Mouse (Mus musculus): ENCODE data around the gene Lama5. TPM values are rescaled to one million over a fixed set of nuclear protein-coding genes. Genes with fewer than 3 reads are reported as not detected.
"Not testable (repeated sequence)": the region's sequence is repeated elsewhere in the genome, so short reads cannot be mapped to it uniquely, and the experiment has no call there.

Gene Lama5
- polyA plus RNA-seq, 1 experiment from 2014 or later = 48.6 TPM

DNA sequence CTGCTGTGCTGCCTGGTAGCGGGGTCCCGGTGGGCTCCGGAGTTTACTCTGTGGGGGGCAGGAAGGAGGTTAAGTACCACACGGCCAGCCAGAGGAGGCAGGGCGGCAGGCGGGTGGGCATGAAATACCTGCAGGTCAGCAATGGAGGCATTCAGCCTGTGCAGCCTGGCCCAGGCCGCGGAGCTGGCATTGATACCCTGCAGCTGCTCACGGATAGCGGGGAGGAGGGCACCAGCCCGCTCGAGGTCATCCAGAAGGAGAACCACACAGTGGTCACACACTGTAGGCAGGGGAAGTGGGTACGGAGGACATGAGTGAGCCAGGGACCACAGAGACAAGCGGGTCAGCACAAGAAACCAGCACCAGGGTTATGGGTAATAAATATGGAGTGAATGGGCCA, 40.0 kb downstream of the Lama5 start:
- Histone ChIP-seq H3K4me3 (replicated peaks; ENCODE audit: low read depth, low read length) (no peak overlapping the region), H3K9me3 (replicated peaks; ENCODE audit: low read length) (no peaks in the 10 kb centered on the region), H3K27me3 (ENCODE audit: insufficient read depth, low read length) (no peaks in the 10 kb centered on the region), H3K9ac (ENCODE audit: low read depth, low read length) (no peak overlapping the region), H3K4me1 (replicated peaks; ENCODE audit: insufficient read depth, low read length) (no peaks in the 10 kb centered on the region), H3K4me2 (ENCODE audit: low read length) (no peak overlapping the region), H3K36me3 (ENCODE audit: insufficient read depth, low read length) (peaks cover 36% of the 10 kb centered on the region), H3K27ac (no peak overlapping the region)
- no peak for ATAC-seq (replicated peaks; ENCODE audit: low FRiP score, low read depth)
- DNase-seq (ENCODE audit: low spot score) = peak; percentile 16
- WGBS = 67% methylated on average over 14 of the region's 14 CpGs
- TF ChIP-seq CTCF (IDR thresholded peaks at IDR 0.05; ENCODE audit: low read depth) = no peak

DNA sequence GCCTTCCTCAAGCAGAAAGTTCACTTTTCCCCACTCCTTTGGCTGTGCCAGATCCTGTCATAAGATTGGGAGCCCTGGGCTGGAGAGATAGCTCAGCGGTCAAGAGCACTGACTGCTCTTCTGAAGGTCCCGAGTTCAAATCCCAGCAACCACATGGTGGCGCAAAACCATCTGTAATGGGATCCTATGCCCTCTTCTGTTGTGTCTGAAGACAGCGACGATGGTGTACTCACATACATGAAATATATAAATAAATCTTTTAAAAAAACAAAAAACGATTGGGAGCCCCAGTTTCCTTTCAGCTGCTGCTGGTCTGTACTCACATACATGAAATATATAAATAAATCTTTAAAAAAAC, 40.9 kb downstream of the Lama5 start:
- ATAC-seq (replicated peaks; ENCODE audit: low FRiP score, low read depth) (no peak), DNase-seq (ENCODE audit: low spot score) (no peak)
- peak; percentile 31 for TF ChIP-seq CTCF (IDR thresholded peaks at IDR 0.05; ENCODE audit: low read depth)
- no peaks in the 10 kb centered on the region for H3K27me3 ChIP-seq (ENCODE audit: insufficient read depth, low read length)
- H3K36me3 ChIP-seq (ENCODE audit: insufficient read depth, low read length) = peaks cover 45% of the 10 kb centered on the region
- no peaks in the 10 kb centered on the region for H3K4me1 ChIP-seq (replicated peaks; ENCODE audit: insufficient read depth, low read length)
- no peak overlapping the region for H3K4me2 ChIP-seq (ENCODE audit: low read length)
- H3K4me3 ChIP-seq (replicated peaks; ENCODE audit: low read depth, low read length) = no peak overlapping the region
- H3K9ac ChIP-seq (ENCODE audit: low read depth, low read length) = no peak overlapping the region
- 82% methylated on average over 6 of the region's 6 CpGs for WGBS
- no peak overlapping the region for H3K27ac ChIP-seq
- H3K9me3 ChIP-seq (replicated peaks; ENCODE audit: low read length) = no peaks in the 10 kb centered on the region

GRCm38 (mm10) chr2:180184011-180184751, 41.5 kb downstream of the Lama5 start:
- Histone ChIP-seq H3K9me3 (replicated peaks; ENCODE audit: low read length) (no peaks in the 10 kb centered on the region), H3K4me1 (replicated peaks; ENCODE audit: insufficient read depth, low read length) (no peaks in the 10 kb centered on the region), H3K4me2 (ENCODE audit: low read length) (no peak overlapping the region), H3K4me3 (replicated peaks; ENCODE audit: low read depth, low read length) (no peak overlapping the region), H3K27ac (no peak overlapping the region), H3K9ac (ENCODE audit: low read depth, low read length) (no peak overlapping the region), H3K36me3 (ENCODE audit: insufficient read depth, low read length) (peaks cover 45% of the 10 kb centered on the region), H3K27me3 (ENCODE audit: insufficient read depth, low read length) (no peaks in the 10 kb centered on the region)
- TF ChIP-seq CTCF (IDR thresholded peaks at IDR 0.05; ENCODE audit: low read depth) = no peak
- WGBS = 86% methylated on average over 24 of the region's 24 CpGs
- DNase-seq (ENCODE audit: low spot score) (no peak), ATAC-seq (replicated peaks; ENCODE audit: low FRiP score, low read depth) (no peak)

DNA sequence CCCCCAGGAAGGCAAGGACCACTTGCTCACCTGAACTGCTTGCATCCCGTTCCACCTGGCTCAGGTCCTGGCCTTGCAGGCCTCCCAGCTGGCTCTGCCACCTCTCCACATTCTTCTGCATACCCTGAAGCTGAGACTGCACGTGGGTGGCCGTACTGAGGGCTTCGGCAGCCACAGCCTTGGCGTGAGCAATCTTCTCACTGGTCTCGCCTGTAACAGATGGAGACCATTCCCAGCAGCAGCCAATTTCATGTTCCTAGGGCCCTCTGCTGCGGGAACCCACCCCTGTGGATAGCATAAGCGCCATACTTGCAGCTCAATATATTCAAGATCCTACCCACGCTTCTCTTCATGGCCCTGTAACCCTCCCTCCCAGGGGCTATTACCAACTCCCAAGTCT, 44.1 kb downstream of the Lama5 start:
- no peak for TF ChIP-seq CTCF (IDR thresholded peaks at IDR 0.05; ENCODE audit: low read depth)
- WGBS = 87% methylated on average over 9 of the region's 9 CpGs
- ATAC-seq (replicated peaks; ENCODE audit: low FRiP score, low read depth) (no peak), DNase-seq (ENCODE audit: low spot score) (no peak)
- no peak overlapping the region for H3K4me2 ChIP-seq (ENCODE audit: low read length)
- peaks cover 51% of the 10 kb centered on the region for H3K36me3 ChIP-seq (ENCODE audit: insufficient read depth, low read length)
- no peaks in the 10 kb centered on the region for H3K27me3 ChIP-seq (ENCODE audit: insufficient read depth, low read length)
- H3K9ac ChIP-seq (ENCODE audit: low read depth, low read length) = no peak overlapping the region
- no peak overlapping the region for H3K27ac ChIP-seq
- no peaks in the 10 kb centered on the region for H3K4me1 ChIP-seq (replicated peaks; ENCODE audit: insufficient read depth, low read length)
- no peaks in the 10 kb centered on the region for H3K9me3 ChIP-seq (replicated peaks; ENCODE audit: low read length)
- H3K4me3 ChIP-seq (replicated peaks; ENCODE audit: low read depth, low read length) = no peak overlapping the region

DNA sequence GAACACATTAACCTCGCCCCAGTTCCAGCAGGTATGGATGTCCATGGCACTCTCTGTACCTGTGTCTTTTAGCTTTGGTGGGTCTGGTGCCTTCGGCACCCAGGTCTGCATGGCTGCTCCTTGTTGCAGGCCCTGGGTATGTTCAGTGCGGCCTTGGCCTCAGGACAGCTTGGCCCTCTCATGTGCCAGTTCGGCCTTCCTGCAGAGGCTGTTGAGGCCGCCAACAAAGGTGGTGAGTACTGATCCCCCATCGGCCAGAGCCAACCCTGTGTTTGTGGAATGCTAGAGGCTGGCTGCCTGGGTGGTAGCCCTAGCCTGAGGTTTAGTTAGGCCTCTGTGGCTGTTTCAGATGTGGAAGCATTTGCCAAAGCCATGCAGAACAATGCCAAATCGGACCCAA, 49.9 kb downstream of the Lama5 start:
- Histone ChIP-seq H3K9ac (ENCODE audit: low read depth, low read length) (no peak overlapping the region), H3K9me3 (replicated peaks; ENCODE audit: low read length) (no peaks in the 10 kb centered on the region), H3K4me2 (ENCODE audit: low read length) (no peak overlapping the region), H3K36me3 (ENCODE audit: insufficient read depth, low read length) (peaks cover 53% of the 10 kb centered on the region), H3K4me3 (replicated peaks; ENCODE audit: low read depth, low read length) (no peak overlapping the region), H3K4me1 (replicated peaks; ENCODE audit: insufficient read depth, low read length) (0 out of 2 replicates have a peak, but pooled peaks cover 10% of the 10 kb centered on the region), H3K27ac (no peak overlapping the region), H3K27me3 (ENCODE audit: insufficient read depth, low read length) (no peaks in the 10 kb centered on the region)
- WGBS = 94% methylated on average over 7 of the region's 7 CpGs
- no peak for TF ChIP-seq CTCF (IDR thresholded peaks at IDR 0.05; ENCODE audit: low read depth)
- ATAC-seq (replicated peaks; ENCODE audit: low FRiP score, low read depth) (no peak), DNase-seq (ENCODE audit: low spot score) (no peak)

- Histone ChIP-seq H3K9ac (ENCODE audit: low read depth, low read length) (no peak overlapping the region), H3K4me2 (ENCODE audit: low read length) (no peak overlapping the region), H3K9me3 (replicated peaks; ENCODE audit: low read length) (no peaks in the 10 kb centered on the region), H3K27me3 (ENCODE audit: insufficient read depth, low read length) (no peaks in the 10 kb centered on the region), H3K4me3 (replicated peaks; ENCODE audit: low read depth, low read length) (no peak overlapping the region), H3K36me3 (ENCODE audit: insufficient read depth, low read length) (peaks cover 37% of the 10 kb centered on the region), H3K27ac (no peak overlapping the region), H3K4me1 (replicated peaks; ENCODE audit: insufficient read depth, low read length) (0 out of 2 replicates have a peak, but pooled peaks cover 10% of the 10 kb centered on the region)
- ATAC-seq (replicated peaks; ENCODE audit: low FRiP score, low read depth) = no peak
- no peak for DNase-seq (ENCODE audit: low spot score)
- WGBS = 90% methylated on average over 5 of the region's 5 CpGs
- TF ChIP-seq CTCF (IDR thresholded peaks at IDR 0.05; ENCODE audit: low read depth) = no peak
Observed at GRCm38 (mm10) chr2:180174121-180174520, 51.5 kb downstream of the Lama5 start.

- H3K4me1 ChIP-seq (replicated peaks; ENCODE audit: insufficient read depth, low read length); H3K9ac ChIP-seq (ENCODE audit: low read depth, low read length); H3K9me3 ChIP-seq (replicated peaks; ENCODE audit: low read length); H3K27me3 ChIP-seq (ENCODE audit: insufficient read depth, low read length); H3K4me2 ChIP-seq (ENCODE audit: low read length); H3K4me3 ChIP-seq (replicated peaks; ENCODE audit: low read depth, low read length); H3K27ac ChIP-seq; ATAC-seq (replicated peaks; ENCODE audit: low FRiP score, low read depth); DNase-seq (ENCODE audit: low spot score): not testable (repeated sequence)
- peaks cover 33% of the 10 kb centered on the region for H3K36me3 ChIP-seq (ENCODE audit: insufficient read depth, low read length)
- 68% methylated on average over 8 of the region's 8 CpGs for WGBS
Observed at GRCm38 (mm10) chr2:180173711-180174110, 51.9 kb downstream of the Lama5 start.
